ENCODE assay signal across 8 mouse cellular contexts in the genomic region with DNA sequence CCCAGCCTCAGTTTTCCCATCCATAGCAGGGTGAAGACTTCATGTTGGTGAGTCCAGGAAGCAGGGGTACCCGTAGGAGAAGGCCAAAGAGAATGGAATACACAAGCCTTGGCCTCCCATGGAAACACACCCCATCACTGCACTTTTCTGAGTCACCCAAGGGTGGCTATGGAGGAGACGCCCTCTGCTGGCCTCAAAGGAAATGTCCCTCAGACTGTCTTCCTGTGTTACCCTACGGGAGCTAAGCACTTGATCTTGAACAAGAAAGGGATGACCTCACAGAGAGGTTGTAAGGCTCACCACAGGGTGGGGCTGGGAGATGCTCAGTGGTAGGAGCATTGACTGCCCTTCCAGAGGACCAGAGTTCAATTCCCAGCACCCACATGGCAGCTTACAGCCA. TPM values are rescaled to one million over a fixed set of nuclear protein-coding genes. Genes with fewer than 3 reads are reported as not detected.
A peak's percentile ranks its signal among the peaks of the same experiment; 100 is the strongest.
DNase-seq lines count a peak whose midpoint lies in the region.

No protein-coding gene starts in this region.

- peak; percentile 64 for DNase-seq in gastrocnemius, adult 18-20 months (ENCODE audit: low spot score)
- no peak for DNase-seq in gastrocnemius, postnatal 36 days
- peak; percentile 87 for DNase-seq in CD4-positive helper T cell, adult 2 months (ENCODE audit: low read depth, low spot score)
- peak; percentile 58 for DNase-seq in adrenal gland, postnatal 25 days
- DNase-seq in heart, postnatal 14 days = peak; percentile 61 to 69
- peak; percentile 72 for DNase-seq in lung, postnatal 25 days (ENCODE audit: low spot score)
- DNase-seq in thymus, postnatal 25 days = peak; percentile 78
- DNase-seq in left cerebral cortex, adult 11 months (ENCODE audit: low spot score) = no peak

- intact Hi-C loops in gastrocnemius, postnatal 36 days (cut with DNase I) = loop anchor here (1.0 kb wide), 1 partner anchor 16 kb away; no protein-coding TSS in a partner anchor
- intact Hi-C loops in heart, postnatal 14 days (cut with DNase I) = no loop called here

RNA-seq across cellular contexts. Expression of a gene that starts 3.2 kb away (rescaled TPM):
- 10 to 100 TPM; 26.4 to 29.1 TPM for total RNA-seq in gastrocnemius, adult 18-20 months (2021)
- 10 to 100 TPM; 22.1 to 22.6 TPM for total RNA-seq in gastrocnemius, postnatal 36 days (2021)
- total RNA-seq in adrenal gland, postnatal 25 days (2021) = 42.7 and 44.0 TPM in 2 replicates
- 10 to 100 TPM; 13.6 to 14.3 TPM for total RNA-seq in heart, postnatal 14 days (2021)

RNA-seq across cellular contexts. Expression of a gene that starts 5.1 kb away (rescaled TPM):
- total RNA-seq in gastrocnemius, adult 18-20 months (2021) = 100 to 1,000 TPM; 229 to 364 TPM
- 100 to 1,000 TPM; 188 to 289 TPM for total RNA-seq in gastrocnemius, postnatal 36 days (2021)
- total RNA-seq in adrenal gland, postnatal 25 days (2021) = 273 and 304 TPM in 2 replicates
- total RNA-seq in heart, postnatal 14 days (2021) = 100 to 1,000 TPM; 236 to 276 TPM

RNA-seq across cellular contexts. Expression of a gene that starts 15.9 kb away (rescaled TPM):
- total RNA-seq in gastrocnemius, adult 18-20 months (2021) = 10 to 100 TPM; 38.8 to 40.7 TPM
- total RNA-seq in gastrocnemius, postnatal 36 days (2021) = 10 to 100 TPM; 35.6 to 42.3 TPM
- total RNA-seq in adrenal gland, postnatal 25 days (2021) = 113 and 114 TPM in 2 replicates
- 10 to 100 TPM; 44.6 to 49.6 TPM for total RNA-seq in heart, postnatal 14 days (2021)

RNA-seq across cellular contexts. Expression of a gene that starts 17.9 kb away (rescaled TPM):
- 1 to 10 TPM; 1.3 to 1.9 TPM for total RNA-seq in gastrocnemius, adult 18-20 months (2021)
- total RNA-seq in gastrocnemius, postnatal 36 days (2021) = 1 to 10 TPM; 1.9 to 2.0 TPM
- total RNA-seq in adrenal gland, postnatal 25 days (2021) = 5.0 and 6.0 TPM in 2 replicates
- 1 to 10 TPM; 1.6 to 1.9 TPM for total RNA-seq in heart, postnatal 14 days (2021)

RNA-seq across cellular contexts. Expression of a gene that starts 32.0 kb away (rescaled TPM):
- total RNA-seq in gastrocnemius, adult 18-20 months (2021) = 1 to 10 TPM; 1.0 to 1.9 TPM
- total RNA-seq in gastrocnemius, postnatal 36 days (2021) = 1 to 10 TPM; 2.0 to 2.1 TPM
- 6.1 and 8.8 TPM in 2 replicates for total RNA-seq in adrenal gland, postnatal 25 days (2021)
- 1 to 10 TPM; 4.6 to 6.3 TPM for total RNA-seq in heart, postnatal 14 days (2021)

Comparison
In these comparisons a context has a peak if more than half of its experiments do, and no peak if none do; other contexts are left out.
1. DNase-seq: peak in gastrocnemius, adult 18-20 months (single experiment), CD4-positive helper T cell, adult 2 months (single experiment), adrenal gland, postnatal 25 days (single experiment), heart, postnatal 14 days (2 of 2), lung, postnatal 25 days (single experiment) and thymus, postnatal 25 days (single experiment); none in gastrocnemius, postnatal 36 days (0 of 2) and left cerebral cortex, adult 11 months (single experiment).